Mouse (Mus musculus): ENCODE data around the gene Slc25a22. TPM values are rescaled to one million over a fixed set of nuclear protein-coding genes. Genes with fewer than 3 reads are reported as not detected.

Slc25a22 gene
- polyA plus RNA-seq (2017; shearing (Covaris generic)): 75.9 TPM

GRCm38 (mm10) chr7:141437178-141438120 is at the start of gene Slc25a22:
Gene Slc25a22, minus strand, starts transcription at chr7:141437892.

DNA sequence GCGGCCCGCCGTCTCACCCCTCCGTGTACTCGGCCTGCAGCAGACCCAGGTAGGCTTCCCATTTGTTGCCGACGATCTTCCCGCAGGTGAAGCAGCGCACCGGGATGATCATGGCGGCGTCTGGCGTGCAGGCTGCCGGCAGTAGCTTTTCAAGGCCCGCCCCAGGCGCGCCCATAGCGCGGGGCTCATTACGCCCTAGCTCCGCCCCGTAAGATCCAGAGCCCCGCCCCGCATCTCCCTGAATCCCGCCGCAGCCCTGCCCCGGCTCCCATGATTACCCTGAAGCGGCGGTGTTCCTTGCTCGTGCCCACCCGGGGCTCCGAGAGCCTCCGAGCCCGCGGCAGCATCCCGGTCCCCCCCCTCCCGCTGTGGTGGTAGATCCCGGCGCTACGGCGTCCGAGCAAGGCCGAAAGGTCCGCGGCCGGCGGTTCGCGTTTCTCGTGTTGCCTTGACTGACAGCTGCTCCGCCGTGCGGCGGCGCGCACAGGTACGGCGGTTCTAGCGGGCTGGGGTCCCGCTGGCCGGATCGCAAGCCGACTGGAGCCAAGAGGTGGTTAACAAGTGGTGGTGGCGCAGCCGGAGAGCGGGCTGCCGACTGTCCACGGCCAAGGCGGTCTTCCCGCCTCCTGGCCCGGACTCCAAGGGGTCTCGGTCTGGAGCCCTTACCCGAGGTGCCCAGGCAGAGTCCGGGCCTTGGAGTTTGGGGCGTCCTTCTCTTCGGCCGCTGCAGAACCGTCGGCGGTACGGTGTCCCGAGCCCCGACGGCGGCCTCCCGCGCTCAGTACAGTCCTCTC is 37.5 kb upstream of the Slc25a22 start, which contains the start of the genes Polr2l and Tspan4:
Gene Polr2l, minus strand, starts transcription at position 122 of the 794 bp plus-strand sequence.
Gene Tspan4, plus strand, starts transcription at position 230 of the 794 bp plus-strand sequence.

GRCm38 (mm10) chr7:141467230-141468030 is 29.7 kb upstream of the Slc25a22 start, which contains the start of gene Cd151:
Gene Cd151, plus strand, starts transcription at chr7:141467392.

DNA sequence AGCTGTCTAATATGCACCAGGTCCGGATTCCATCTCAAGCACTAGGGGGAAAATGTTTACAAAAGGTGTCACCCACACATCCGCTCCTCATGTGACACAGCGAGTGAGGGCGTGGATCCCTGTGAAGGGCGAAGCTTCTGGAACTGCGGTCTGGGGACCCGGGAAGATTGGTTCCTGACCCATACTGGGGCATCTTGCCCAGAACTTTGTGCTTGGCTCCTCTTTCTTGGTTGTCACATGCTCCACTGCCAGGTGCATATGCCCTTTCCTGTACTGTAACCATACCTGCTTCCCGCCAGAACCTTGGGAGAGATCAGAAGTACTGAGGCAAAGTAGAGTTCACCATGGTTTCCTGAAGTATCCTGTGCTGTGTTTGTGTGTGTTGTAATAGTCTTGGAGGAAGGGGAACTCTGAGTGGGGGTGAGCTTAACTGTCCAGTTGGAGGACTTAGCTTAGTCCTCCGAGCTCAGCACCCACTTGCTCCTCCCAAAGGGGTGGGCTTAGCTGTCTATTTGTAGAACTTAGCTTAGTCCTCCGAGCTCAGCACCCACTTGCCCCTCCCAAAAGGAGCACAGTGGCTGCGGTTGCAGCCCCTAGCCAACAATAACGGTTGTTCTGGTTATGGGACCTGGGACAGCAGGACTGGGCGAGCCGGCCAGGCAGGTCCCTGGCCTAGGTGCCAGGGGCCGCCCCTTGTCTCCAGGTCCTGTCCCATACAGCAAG is 22.9 kb upstream of the Slc25a22 start, which contains the start of gene Cracr2b:
Gene Cracr2b, plus strand, starts transcription at position 704 of the 723 bp plus-strand sequence.

GRCm38 (mm10) chr7:141454967-141455551 is 17.4 kb upstream of the Slc25a22 start, which contains the start of gene Pnpla2:
Gene Pnpla2, plus strand, starts transcription at chr7:141455198.

DNA sequence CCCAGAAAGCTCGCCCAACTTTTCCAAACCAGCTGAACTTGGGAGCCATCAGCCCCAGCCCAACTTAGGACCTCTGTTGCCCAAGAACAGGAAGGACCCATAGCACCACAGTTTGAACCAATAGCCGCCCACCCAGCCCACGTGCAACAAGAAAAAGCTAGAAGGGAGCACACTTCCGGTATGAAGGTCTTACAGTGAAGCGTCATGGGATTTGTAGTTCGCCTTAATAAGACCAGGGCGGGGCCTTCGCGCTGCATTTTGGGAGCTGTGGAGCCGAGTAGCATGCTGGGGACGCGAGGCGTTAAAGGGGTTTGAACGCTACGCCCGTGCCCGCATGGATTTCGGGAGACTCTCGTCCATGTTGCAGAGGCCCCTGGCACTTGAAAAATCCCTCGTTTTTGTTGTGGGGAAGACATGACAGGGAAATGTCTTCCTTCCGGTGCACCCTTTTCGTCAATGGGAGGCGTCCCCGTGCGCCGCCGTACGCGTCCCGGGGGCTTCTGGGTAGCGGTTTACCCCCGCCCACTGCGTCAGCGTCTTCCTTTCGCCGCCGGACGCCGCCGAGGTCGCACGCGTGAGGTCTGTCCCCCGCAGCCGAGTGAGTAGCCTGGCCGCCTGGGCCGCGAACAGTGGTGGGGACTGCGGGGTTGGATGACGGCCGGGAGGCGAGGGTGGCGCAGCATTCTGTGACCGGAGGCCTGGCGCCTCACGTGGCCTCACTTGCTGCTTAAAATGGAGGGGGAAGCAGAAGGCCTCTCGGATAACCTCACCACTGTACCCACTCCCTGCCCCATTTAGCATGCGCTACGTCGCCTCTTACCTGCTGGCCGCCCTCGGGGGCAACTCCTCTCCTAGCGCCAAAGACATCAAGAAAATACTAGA is 9.7 kb upstream of the Slc25a22 start, which contains the start of gene Rplp2:
Gene Rplp2, plus strand, starts transcription at position 261 of the 882 bp plus-strand sequence.

DNA sequence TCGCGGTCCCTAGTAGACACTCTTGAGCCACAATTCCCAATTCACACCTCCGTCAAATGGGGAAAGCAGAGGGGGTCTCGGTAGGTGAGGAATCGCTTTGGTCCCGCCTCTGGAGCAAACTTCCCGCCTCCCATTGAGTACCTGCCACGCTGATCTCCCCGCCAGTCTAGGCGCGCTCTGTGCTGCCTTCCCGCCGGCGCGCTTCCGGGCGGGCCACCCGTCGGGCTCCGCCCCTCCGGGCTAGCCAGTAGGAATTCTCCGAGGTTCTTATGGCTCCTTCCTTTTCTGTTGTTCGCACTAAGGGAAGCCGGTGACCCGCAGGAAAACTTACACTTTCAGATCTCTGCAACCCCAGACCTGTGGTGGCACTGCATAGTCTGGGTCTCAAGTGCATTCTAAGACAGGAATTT is 6.1 kb upstream of the Slc25a22 start, which contains the start of gene Pidd1:
Gene Pidd1, minus strand, starts transcription at position 198 of the 410 bp plus-strand sequence.

GRCm38 (mm10) chr7:141429310-141429709 is 8.4 kb downstream of the Slc25a22 start, which contains the start of gene Cend1:
Gene Cend1, minus strand, starts transcription at chr7:141429491.

DNA sequence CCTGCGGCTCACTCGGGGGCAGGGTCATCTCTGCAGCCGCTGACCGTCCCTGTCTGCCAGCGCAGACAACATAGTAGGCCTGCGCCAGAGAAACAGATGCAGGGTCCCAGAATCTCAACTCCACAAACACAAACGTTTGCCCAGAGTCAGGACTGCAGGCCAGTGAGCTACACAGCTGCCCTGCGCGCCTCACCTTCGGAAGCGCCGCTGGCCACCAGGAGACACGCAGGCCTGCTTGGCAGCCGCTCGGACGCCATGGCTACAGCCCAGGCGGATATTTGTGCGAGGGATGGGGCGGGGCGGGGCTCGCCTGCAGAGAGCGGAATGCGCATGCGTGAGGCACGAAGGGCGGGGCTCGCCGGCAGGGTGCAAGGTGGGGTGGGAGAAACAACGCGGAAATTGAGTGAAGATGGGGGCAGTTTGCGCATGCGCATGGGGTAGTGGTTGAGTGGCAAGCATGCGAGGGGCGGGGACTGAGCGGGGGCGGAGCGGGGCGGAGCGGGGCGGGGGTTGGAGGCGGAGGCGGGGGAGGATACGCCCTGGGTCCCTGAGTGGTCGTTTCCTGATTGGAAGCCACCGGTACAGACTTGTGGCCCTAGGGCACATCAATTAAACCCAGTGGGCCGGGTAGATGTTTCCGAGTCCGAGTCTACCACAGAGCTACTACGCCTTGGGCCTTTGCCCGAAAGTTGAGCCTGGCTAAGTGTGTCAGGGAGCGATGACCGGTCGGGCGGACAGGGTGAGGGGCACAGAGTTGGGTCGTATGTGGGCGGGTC is 23.7 kb downstream of the Slc25a22 start, which contains the start of gene Gatd1:
Gene Gatd1, minus strand, starts transcription at position 328 of the 776 bp plus-strand sequence.

GRCm38 (mm10) chr7:141391625-141392551 is 45.8 kb downstream of the Slc25a22 start, which contains the start of gene Taldo1:
Gene Taldo1, plus strand, starts transcription at chr7:141392199.

Other genes with a start within 250 kb of the Slc25a22 start
- gene Hras, start 243.9 kb downstream of the Slc25a22 start, polyA plus RNA-seq (2017; shearing (Covaris generic)): 49.3 TPM
- 2.7 TPM for gene Lrrc56, start 243.7 kb downstream of the Slc25a22 start, polyA plus RNA-seq (2017; shearing (Covaris generic))
- gene Lmntd2, start 223.8 kb downstream of the Slc25a22 start, polyA plus RNA-seq (2017; shearing (Covaris generic)): 12.6 TPM
- gene Rassf7, start 222.0 kb downstream of the Slc25a22 start, polyA plus RNA-seq (2017; shearing (Covaris generic)): 21.9 TPM
- 99.1 TPM for gene Phrf1, start 209.1 kb downstream of the Slc25a22 start, polyA plus RNA-seq (2017; shearing (Covaris generic))
- gene Irf7, start 171.4 kb downstream of the Slc25a22 start, polyA plus RNA-seq (2017; shearing (Covaris generic)): 129 TPM
- not detected for gene Cdhr5, start 161.1 kb downstream of the Slc25a22 start, polyA plus RNA-seq (2017; shearing (Covaris generic))
- gene Sct, start 158.8 kb downstream of the Slc25a22 start, polyA plus RNA-seq (2017; shearing (Covaris generic)): not detected
- not detected for gene Drd4, start 145.9 kb downstream of the Slc25a22 start, polyA plus RNA-seq (2017; shearing (Covaris generic))
- 71.1 TPM for gene Deaf1, start 110.2 kb downstream of the Slc25a22 start, polyA plus RNA-seq (2017; shearing (Covaris generic))
- gene Tmem80, start 110.2 kb downstream of the Slc25a22 start, polyA plus RNA-seq (2017; shearing (Covaris generic)): 49.0 TPM
- 0.06 TPM for gene Eps8l2, start 99.0 kb downstream of the Slc25a22 start, polyA plus RNA-seq (2017; shearing (Covaris generic))
- gene Taldo1, start 45.7 kb downstream of the Slc25a22 start, polyA plus RNA-seq (2017; shearing (Covaris generic)): 309 TPM
- gene Gatd1, start 23.8 kb downstream of the Slc25a22 start, polyA plus RNA-seq (2017; shearing (Covaris generic)): 82.3 TPM
- 0.37 TPM for gene Cend1, start 8.4 kb downstream of the Slc25a22 start, polyA plus RNA-seq (2017; shearing (Covaris generic))
- 12.2 TPM for gene Pidd1, start 6.1 kb upstream of the Slc25a22 start, polyA plus RNA-seq (2017; shearing (Covaris generic))
- gene Rplp2, start 9.5 kb upstream of the Slc25a22 start, polyA plus RNA-seq (2017; shearing (Covaris generic)): 1,397 TPM
- 75.2 TPM for gene Pnpla2, start 17.3 kb upstream of the Slc25a22 start, polyA plus RNA-seq (2017; shearing (Covaris generic))
- gene Cracr2b, start 23.2 kb upstream of the Slc25a22 start, polyA plus RNA-seq (2017; shearing (Covaris generic)): not detected
- gene Cd151, start 29.5 kb upstream of the Slc25a22 start, polyA plus RNA-seq (2017; shearing (Covaris generic)): 9.0 TPM
- gene Polr2l, start 37.2 kb upstream of the Slc25a22 start, polyA plus RNA-seq (2017; shearing (Covaris generic)): 28.5 TPM
- 1.9 TPM for gene Tspan4, start 37.3 kb upstream of the Slc25a22 start, polyA plus RNA-seq (2017; shearing (Covaris generic))
- 22.6 TPM for gene Chid1, start 102.0 kb upstream of the Slc25a22 start, polyA plus RNA-seq (2017; shearing (Covaris generic))
- gene Ap2a2, start 124.3 kb upstream of the Slc25a22 start, polyA plus RNA-seq (2017; shearing (Covaris generic)): 55.7 TPM
- gene Muc6, start 217.4 kb upstream of the Slc25a22 start, polyA plus RNA-seq (2017; shearing (Covaris generic)): not detected